Mouse (Mus musculus) heart, adult 11 months (tissue): ENCODE results near the gene Jund.

Source experiments
- DNase-seq: peaks from one replicate; pipeline ENCODE4 v3.0.0; 2022

Gene Jund

DNA sequence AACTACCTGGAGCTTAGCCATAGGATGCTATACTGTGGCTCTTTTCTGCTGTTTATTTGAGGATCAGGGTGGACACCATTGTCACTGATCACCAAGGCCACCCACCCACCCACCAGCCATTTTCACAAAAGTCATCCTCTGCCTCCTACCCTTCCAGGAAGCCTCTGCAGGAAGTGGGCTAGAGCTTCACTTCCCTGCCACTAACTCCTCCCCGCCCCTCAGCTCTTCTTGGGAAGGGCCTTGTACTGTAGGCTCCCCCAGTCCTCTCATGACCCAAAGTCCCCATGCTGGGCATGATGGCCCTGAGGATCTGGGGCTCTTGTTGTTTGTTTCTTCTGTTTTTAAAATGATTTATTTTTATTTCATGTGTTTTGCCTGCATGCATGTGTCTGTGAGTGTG lies 23.4 kb upstream of the Jund start:
- DNase-seq: no peak

- DNase-seq: peak; percentile 90
Measured at GRCm38 (mm10) chr8:70677451-70678080, 21.2 kb upstream of the Jund start.

GRCm38 (mm10) chr8:70678679-70679078 lies 20.1 kb upstream of the Jund start:
- peak; percentile 93 for DNase-seq

- DNase-seq: peak; percentile 96
Measured at GRCm38 (mm10) chr8:70679404-70679803, 19.3 kb upstream of the Jund start.

DNA sequence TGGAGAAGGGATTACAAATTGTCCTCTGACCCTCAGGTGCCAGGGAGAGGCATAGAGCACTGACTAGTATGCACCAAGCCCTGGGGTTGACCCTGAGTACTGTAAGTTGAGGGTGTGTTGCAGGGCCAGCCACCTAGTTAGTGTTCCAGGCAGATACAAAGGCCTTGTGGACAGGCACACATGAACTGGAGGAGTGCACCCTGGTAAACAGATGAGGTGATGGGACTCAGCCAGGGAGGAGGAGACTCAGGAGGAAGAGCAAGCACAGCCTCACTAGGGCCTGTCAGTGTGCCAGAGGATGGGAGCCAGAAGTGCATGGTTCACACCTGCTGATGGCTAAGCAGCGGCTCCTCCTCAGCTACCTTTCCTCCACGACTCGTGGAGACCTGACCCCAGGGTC lies 18.7 kb upstream of the Jund start:
- peak; percentile 96 for DNase-seq

GRCm38 (mm10) chr8:70681410-70681809 lies 17.3 kb upstream of the Jund start:
- DNase-seq: peak; percentile 94

DNA sequence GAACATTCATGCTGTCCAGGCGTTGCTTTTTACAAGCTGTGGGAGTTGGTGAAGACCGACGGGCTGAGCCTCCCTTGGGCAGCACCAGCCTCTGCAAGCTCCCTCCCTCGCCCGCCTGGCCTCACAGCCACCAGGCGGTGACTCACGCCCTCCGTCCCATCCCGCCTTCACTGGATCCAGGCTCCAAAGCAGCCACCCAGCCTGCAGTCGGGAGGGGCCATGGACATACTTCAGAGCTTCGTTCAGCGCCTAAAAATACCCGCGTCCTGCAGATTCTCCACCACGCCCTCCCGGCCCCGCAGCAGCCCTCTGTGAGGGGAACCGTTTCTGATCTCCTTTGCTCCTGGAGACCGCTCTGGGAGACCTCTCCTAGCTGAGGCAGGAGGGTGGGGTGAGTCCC lies 16.6 kb upstream of the Jund start:
- DNase-seq: peak; percentile 99

DNA sequence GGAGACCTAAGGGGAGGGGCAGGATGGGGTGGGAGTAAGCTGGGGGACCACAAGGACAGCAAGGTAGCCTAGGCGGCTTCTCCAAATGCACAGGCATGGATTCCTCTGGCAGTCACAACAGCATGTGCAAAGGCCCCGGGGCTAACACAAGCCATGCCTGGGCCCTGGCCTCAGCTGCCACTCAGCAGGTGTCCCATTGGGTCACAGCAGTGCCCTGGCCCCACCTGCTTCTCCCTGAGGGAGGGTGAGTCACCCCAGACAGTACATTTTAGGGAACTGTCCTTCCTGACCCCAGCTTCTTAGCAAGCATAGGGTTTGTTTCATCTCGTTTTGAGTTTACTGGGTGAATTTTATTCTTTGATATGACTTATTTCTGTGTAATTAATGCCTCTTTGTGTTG lies 16.1 kb upstream of the Jund start:
- DNase-seq: no peak

DNA sequence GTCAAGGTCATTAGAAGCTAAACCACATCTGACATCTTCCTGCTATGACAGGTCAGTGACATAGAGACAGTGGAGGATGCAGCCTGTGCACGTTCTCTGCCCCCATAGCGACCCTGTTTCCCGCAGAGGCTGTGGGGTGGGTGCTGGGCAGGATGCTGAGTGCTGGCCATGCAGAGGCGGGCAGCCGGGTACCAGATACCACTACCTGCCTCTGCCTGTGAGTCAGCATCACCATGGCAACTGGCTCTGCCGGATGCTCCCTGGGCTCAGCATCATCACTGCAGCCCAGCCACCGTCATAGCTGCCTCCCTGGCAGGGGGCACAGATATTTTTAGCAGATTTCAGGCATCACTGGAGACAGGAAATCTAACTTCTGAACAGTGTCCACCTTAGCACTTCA lies 14.5 kb upstream of the Jund start:
- peak; percentile 93 for DNase-seq

GRCm38 (mm10) chr8:70687576-70687975 lies 11.2 kb upstream of the Jund start:
- DNase-seq: peak; percentile 97

DNA sequence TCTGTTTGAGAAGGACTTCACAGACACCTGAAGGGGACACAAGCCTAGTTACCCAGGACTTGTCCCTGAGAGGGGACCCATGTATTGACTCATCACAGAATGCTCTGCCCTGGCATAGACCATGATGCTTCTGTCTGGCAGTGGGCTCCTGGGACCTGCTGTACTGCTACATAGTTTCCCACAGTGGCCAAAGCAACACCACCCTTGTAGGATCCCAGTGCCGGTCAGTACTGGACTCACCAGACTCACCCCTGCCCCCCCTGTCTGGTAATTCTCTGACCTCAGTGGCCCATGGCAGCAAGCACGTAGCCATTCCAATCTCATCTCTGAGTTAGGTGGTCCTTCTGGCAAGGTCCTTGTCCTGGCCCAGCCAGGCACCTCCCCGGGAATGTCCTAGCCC lies 10.6 kb upstream of the Jund start:
- DNase-seq: peak; percentile 95

GRCm38 (mm10) chr8:70689892-70690390 lies 8.8 kb upstream of the Jund start:
- DNase-seq: no peak

- no peak for DNase-seq
Measured at GRCm38 (mm10) chr8:70691230-70691629, 7.5 kb upstream of the Jund start.

- DNase-seq: no peak
Measured at GRCm38 (mm10) chr8:70691727-70692231, 7.0 kb upstream of the Jund start.

GRCm38 (mm10) chr8:70693636-70694035 lies 5.1 kb upstream of the Jund start:
- no peak for DNase-seq

- DNase-seq: peak; percentile 96
Measured at GRCm38 (mm10) chr8:70695318-70696018, 3.3 kb upstream of the Jund start.

DNA sequence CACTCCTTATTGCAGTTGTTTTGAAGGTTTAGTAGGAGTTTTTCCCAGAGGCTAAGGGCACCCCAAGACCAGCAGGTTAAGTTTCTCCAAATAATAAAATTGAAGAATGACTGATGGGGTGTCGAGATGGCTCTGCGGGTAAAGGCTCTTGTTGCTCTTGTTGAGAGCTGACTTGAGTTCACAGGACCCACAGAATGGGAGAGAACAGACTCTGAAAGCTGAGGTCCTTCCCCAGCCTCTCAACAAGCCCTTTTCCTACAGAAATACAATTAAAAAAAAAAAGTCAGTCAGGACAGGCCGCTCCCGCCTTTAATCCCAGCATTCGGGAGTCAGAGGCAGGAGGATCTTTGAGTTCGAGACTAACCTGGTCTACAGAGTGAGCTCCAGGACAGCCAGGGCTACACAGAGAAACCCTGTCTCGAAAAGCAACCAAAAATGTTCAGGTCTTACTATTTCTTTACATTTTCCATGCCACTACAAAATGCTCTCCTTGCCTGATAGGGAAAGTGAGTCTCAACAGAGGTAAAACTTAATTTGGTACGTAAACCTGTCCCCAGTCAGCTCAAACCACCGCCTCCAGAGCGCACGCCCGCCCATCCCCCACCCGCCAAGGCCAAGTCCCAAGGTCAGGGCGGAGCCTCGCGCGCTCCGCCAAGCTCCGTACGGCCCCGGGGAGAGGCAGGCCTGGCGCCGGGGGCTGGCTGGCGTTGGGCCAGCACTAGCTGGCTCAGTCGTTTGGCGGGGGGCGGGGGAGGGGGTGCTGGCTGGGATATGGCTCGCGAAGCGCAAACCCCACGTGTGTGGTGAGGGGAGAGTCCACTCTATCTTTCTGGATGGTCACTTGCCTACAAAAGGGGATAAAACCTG lies 2.5 kb upstream of the Jund start:
- DNase-seq: peak; percentile 98

DNA sequence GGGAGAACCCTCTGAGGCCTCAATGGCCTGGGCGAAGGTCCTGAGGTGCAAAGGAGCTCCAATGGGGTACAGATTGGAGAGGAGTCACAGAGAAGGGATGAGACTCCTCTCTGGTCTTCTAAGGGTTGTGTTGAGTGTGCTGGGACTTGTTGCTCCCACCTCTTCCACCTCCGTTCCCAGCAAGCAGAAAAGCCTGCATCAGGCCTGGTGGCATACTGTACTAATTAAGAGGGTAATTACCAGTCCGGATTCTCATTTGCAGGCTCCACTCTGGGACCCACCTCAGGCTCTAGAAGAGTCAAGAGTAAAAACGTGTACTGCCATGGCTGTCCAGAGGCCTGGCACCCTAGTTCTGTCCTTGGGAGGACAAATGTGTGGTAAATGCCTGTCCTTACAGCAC lies 1.8 kb upstream of the Jund start:
- no peak for DNase-seq

GRCm38 (mm10) chr8:70697366-70698250 lies 1.1 kb upstream of the Jund start:
- DNase-seq: peak; percentile 96

DNA sequence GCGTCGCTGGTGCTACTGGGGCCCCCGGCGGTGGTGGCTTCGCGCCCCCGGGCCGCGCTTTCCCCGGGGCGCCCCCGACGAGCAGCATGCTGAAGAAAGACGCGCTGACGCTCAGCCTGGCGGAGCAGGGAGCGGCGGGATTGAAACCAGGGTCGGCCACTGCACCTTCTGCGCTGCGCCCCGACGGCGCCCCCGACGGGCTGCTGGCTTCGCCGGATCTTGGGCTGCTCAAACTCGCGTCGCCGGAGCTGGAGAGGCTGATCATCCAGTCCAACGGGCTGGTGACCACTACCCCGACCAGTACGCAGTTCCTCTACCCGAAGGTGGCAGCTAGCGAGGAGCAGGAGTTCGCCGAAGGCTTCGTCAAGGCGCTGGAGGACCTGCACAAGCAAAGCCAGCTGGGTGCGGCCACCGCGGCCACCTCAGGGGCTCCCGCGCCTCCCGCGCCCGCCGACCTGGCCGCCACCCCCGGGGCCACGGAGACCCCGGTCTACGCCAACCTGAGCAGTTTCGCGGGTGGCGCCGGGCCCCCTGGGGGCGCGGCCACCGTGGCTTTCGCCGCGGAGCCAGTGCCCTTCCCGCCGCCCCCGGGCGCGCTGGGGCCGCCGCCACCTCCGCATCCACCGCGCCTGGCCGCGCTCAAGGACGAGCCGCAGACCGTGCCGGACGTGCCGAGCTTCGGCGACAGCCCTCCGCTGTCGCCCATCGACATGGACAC lies 526 bp downstream of the Jund start:
- DNase-seq: no peak

- DNase-seq: peak; percentile 99
Measured at GRCm38 (mm10) chr8:70699834-70700554, 1.2 kb downstream of the Jund start.
